Mouse (Mus musculus) CH12.LX (cell line): ENCODE measurements around the gene Psors1c2. TPM values are rescaled to one million over a fixed set of nuclear protein-coding genes. Genes with fewer than 3 reads are reported as not detected.
A peak's percentile ranks its signal among the peaks of the same experiment; 100 is the strongest.

Source experiments
- DNase-seq: peaks from one replicate; pipeline ENCODE4 v3.0.0-alpha.2; 2013; ENCODE audit errors: extremely low read depth
- H3K27ac ChIP-seq: 2 replicates; pipeline ENCODE4 v1.5.1; 2012; ENCODE audit warnings: low read depth, mild to moderate bottlenecking, control low read depth, moderate library complexity; ENCODE audit not compliant: insufficient read depth
- H3K27me3 ChIP-seq: replicated peaks from 2 replicates; pipeline ENCODE3; 2012; ENCODE audit warnings: inconsistent platforms
- H3K36me3 ChIP-seq, 2 experiments: replicated peaks in 1 of 2; 2 replicates each; pipeline versions ENCODE3 to v1.6.1; 2012; ENCODE audit warnings: inconsistent platforms in 1 of 2, low read length in 1 of 2, mild to moderate bottlenecking in 1 of 2, mixed read lengths in 1 of 2, moderate library complexity in 1 of 2; ENCODE audit not compliant: control insufficient read depth in 1 of 2, insufficient read depth in 1 of 2
- H3K4me1 ChIP-seq, 2 experiments: 2 replicates each; pipeline ENCODE4 v1.6.1; 2012; ENCODE audit warnings: inconsistent platforms in 1 of 2, moderate library complexity in 1 of 2; ENCODE audit not compliant: insufficient read depth in 2 of 2, control insufficient read depth in 1 of 2
- H3K4me2 ChIP-seq: 2 replicates; pipeline ENCODE4 v1.6.1; 2012; ENCODE audit warnings: low read depth, mild to moderate bottlenecking, control low read depth; ENCODE audit not compliant: poor library complexity, insufficient read depth, severe bottlenecking
- H3K4me3 ChIP-seq, 3 experiments: fragments of 150-350 bp in 1 of 3; sonication (generic) in 1 of 3; replicated peaks in 1 of 3; 2 replicates each; pipeline versions ENCODE3 to v1.5.1; 2011 to 2012; ENCODE audit warnings: low read depth in 2 of 3, low read length in 2 of 3, mild to moderate bottlenecking in 2 of 3, moderate library complexity in 2 of 3, control low read depth in 1 of 3, improper control_type of control experiment in 1 of 3, inconsistent platforms in 1 of 3, mixed read lengths in 1 of 3; ENCODE audit not compliant: poor library complexity in 1 of 3
- H3K79me2 ChIP-seq: replicated peaks from 2 replicates; pipeline ENCODE4 v1.6.1; 2012; ENCODE audit warnings: mild to moderate bottlenecking, moderate library complexity; ENCODE audit not compliant: control insufficient read depth, poor library complexity, insufficient read depth, severe bottlenecking; ENCODE audit errors: extremely low read depth
- H3K9ac ChIP-seq: 2 replicates; pipeline ENCODE4 v1.6.1; 2012; ENCODE audit warnings: low read depth, mild to moderate bottlenecking, control low read depth, moderate library complexity; ENCODE audit not compliant: insufficient read depth
- H3K9me3 ChIP-seq: replicated peaks from 2 replicates; pipeline ENCODE3; 2012; ENCODE audit warnings: low read length, inconsistent platforms, mixed read lengths
- CHD1 ChIP-seq: IDR thresholded peaks from 2 replicates; pipeline ENCODE4 v1.6.1; 2012; ENCODE audit warnings: low read depth, low read length, improper control_type of control experiment, inconsistent platforms
- CTCF ChIP-seq, 2 experiments: IDR thresholded peaks in 1 of 2; conservative IDR thresholded peaks in 1 of 2; 2 replicates each; pipeline ENCODE4 v1.5.1; 2011 to 2012; ENCODE audit warnings: low read depth in 2 of 2, low read length in 2 of 2, improper control_type of control experiment in 1 of 2, inconsistent platforms in 1 of 2, mild to moderate bottlenecking in 1 of 2, moderate library complexity in 1 of 2
- E2F4 ChIP-seq: IDR thresholded peaks from 2 replicates; pipeline ENCODE4 v1.6.1; 2011; ENCODE audit warnings: low read depth, low read length, improper control_type of control experiment; ENCODE audit not compliant: insufficient replicate concordance
- EP300 ChIP-seq: IDR thresholded peaks from 2 replicates; pipeline ENCODE4 v1.6.1; 2011; ENCODE audit warnings: low read length, improper control_type of control experiment
- ETS1 ChIP-seq: conservative IDR thresholded peaks from 2 replicates; pipeline ENCODE4 v1.6.1; 2012; ENCODE audit warnings: low read depth, mild to moderate bottlenecking, inconsistent platforms, low read length, improper control_type of control experiment, moderate library complexity
- GABPA ChIP-seq: IDR thresholded peaks from 2 replicates; pipeline ENCODE4 v1.6.1; 2012; ENCODE audit warnings: low read depth, low read length, improper control_type of control experiment, inconsistent platforms; ENCODE audit not compliant: insufficient replicate concordance
- HCFC1 ChIP-seq: IDR thresholded peaks from 2 replicates; pipeline ENCODE4 v1.6.1; 2012; ENCODE audit warnings: low read depth, mild to moderate bottlenecking, inconsistent platforms, low read length, improper control_type of control experiment
- JUN ChIP-seq: IDR thresholded peaks from 2 replicates; pipeline ENCODE4 v1.6.1; 2011; ENCODE audit warnings: low read depth, mild to moderate bottlenecking, low read length, improper control_type of control experiment, moderate library complexity; ENCODE audit not compliant: insufficient read depth
- JUND ChIP-seq: conservative IDR thresholded peaks from 2 replicates; pipeline ENCODE4 v1.6.1; 2011; ENCODE audit warnings: low read depth, low read length, improper control_type of control experiment
- MAFK ChIP-seq: IDR thresholded peaks from 2 replicates; pipeline ENCODE4 v1.6.1; 2011; ENCODE audit warnings: low read length, improper control_type of control experiment; ENCODE audit not compliant: insufficient replicate concordance
- MAX ChIP-seq: IDR thresholded peaks from 2 replicates; pipeline ENCODE4 v1.6.1; 2011; ENCODE audit warnings: low read length, improper control_type of control experiment
- MAZ ChIP-seq: IDR thresholded peaks from 2 replicates; pipeline ENCODE4 v1.6.1; 2012; ENCODE audit warnings: low read depth, mild to moderate bottlenecking, inconsistent platforms, low read length, improper control_type of control experiment, moderate library complexity
- MEF2A ChIP-seq: IDR thresholded peaks from 2 replicates; pipeline ENCODE4 v1.6.1; 2014; ENCODE audit warnings: low read depth, mild to moderate bottlenecking, inconsistent platforms, low read length, improper control_type of control experiment, borderline replicate concordance
- MYC ChIP-seq: IDR thresholded peaks from 2 replicates; pipeline ENCODE4 v1.6.1; 2011; ENCODE audit warnings: low read depth, mild to moderate bottlenecking, improper control_type of control experiment, low read length
- NRF1 ChIP-seq: IDR thresholded peaks from 2 replicates; pipeline ENCODE4 v1.6.1; 2014; ENCODE audit warnings: low read depth, mild to moderate bottlenecking, inconsistent platforms, low read length, improper control_type of control experiment, moderate library complexity
- POLR2A ChIP-seq: IDR thresholded peaks from 2 replicates; pipeline ENCODE4 v1.6.1; 2011; ENCODE audit warnings: low read depth, mild to moderate bottlenecking, improper control_type of control experiment, low read length
- RAD21 ChIP-seq: IDR thresholded peaks from 2 replicates; pipeline ENCODE4 v1.6.1; 2011; ENCODE audit warnings: low read depth, mild to moderate bottlenecking, low read length, improper control_type of control experiment, moderate library complexity
- SMC3 ChIP-seq: IDR thresholded peaks from 2 replicates; pipeline ENCODE4 v1.6.1; 2011; ENCODE audit warnings: low read depth, low read length, improper control_type of control experiment
- TCF12 ChIP-seq: IDR thresholded peaks from 2 replicates; pipeline ENCODE4 v1.6.1; 2014; ENCODE audit warnings: low read depth, mild to moderate bottlenecking, inconsistent platforms, low read length, improper control_type of control experiment
- UBTF ChIP-seq: IDR thresholded peaks from 2 replicates; pipeline ENCODE4 v1.6.1; 2012; ENCODE audit warnings: low read depth, mild to moderate bottlenecking, inconsistent platforms, low read length, improper control_type of control experiment, moderate library complexity
- USF1 ChIP-seq: IDR thresholded peaks from 2 replicates; pipeline ENCODE4 v1.6.1; 2014; ENCODE audit warnings: low read depth, mild to moderate bottlenecking, inconsistent platforms, low read length, improper control_type of control experiment
- ZKSCAN1 ChIP-seq: IDR thresholded peaks from 2 replicates; pipeline ENCODE4 v1.6.1; 2012; ENCODE audit warnings: low read depth, inconsistent platforms, low read length, improper control_type of control experiment, borderline replicate concordance
- ZNF384 ChIP-seq: IDR thresholded peaks from 2 replicates; pipeline ENCODE4 v1.6.1; 2012; ENCODE audit warnings: low read depth, low read length, improper control_type of control experiment, inconsistent platforms
- dilution Hi-C: fragments of 300-500 bp; cut with MboI; formaldehyde crosslinking; loops from 2 replicates; pipeline ENCODE4 v1.14.3; 2020; ENCODE audit warnings: low sequenced_read_pairs; ENCODE audit not compliant: extremely low pct_unique_long_range_greater_than_20kb, extremely low pct_ligation_motif_present
- in situ Hi-C: fragments of 300-500 bp; cut with MboI; formaldehyde crosslinking; loops from 3 replicates; pipeline ENCODE4 v1.14.3; 2019; ENCODE audit warnings: low sequenced_read_pairs, low pct_ligation_motif_present, low pct_unique_long_range_greater_than_20kb, mixed read lengths
- polyA plus RNA-seq: library from polyadenylated mRNA; unstranded; fragments of >175 nt; gene quantifications from 2 replicates; pipeline ENCODE4 v1.2.1, GENCODE M21; 2012; ENCODE audit warnings: low read depth; ENCODE audit not compliant: insufficient read length
- total RNA-seq, 2 experiments: library from RNA; depleted of rRNA; stranded (reverse); fragments of 300-350 nt in 1 of 2; fragments of >200 nt in 1 of 2; gene quantifications; 2 replicates each; pipeline ENCODE4 v1.2.3; 2012 to 2014

Psors1c2 gene
- total and polyA plus RNA-seq, 3 experiments, result 0.27 TPM; not detected in 2

- Histone ChIP-seq H3K4me2 (no peak overlapping the region), H3K27me3 (peaks cover 6% of the 10 kb centered on the region), H3K36me3 (no peaks in the 10 kb centered on the region), H3K9ac (no peak overlapping the region), H3K4me1 (peaks cover 8 to 25% of the 10 kb centered on the region in 2 experiments), H3K9me3 (no peaks in the 10 kb centered on the region), H3K79me2 (no peaks in the 10 kb centered on the region), H3K4me3 (no peak overlapping the region), H3K27ac (no peak overlapping the region)
- in situ Hi-C loops, result no loop called here
- no peak for DNase-seq
- dilution Hi-C loops, result no loop called here
- TF ChIP-seq ZNF384 (no peak), USF1 (no peak), SMC3 (no peak), MAZ (no peak), GABPA (no peak), HCFC1 (no peak), MAFK (no peak), E2F4 (no peak), MAX (no peak)
These were observed 11.0 kb downstream of the Psors1c2 start for GRCm38 (mm10) chr17:35544001-35544400.

GRCm38 (mm10) chr17:35544680-35545079 lies 11.7 kb downstream of the Psors1c2 start:
- Histone ChIP-seq H3K4me1 (peaks cover 8 to 25% of the 10 kb centered on the region in 2 experiments), H3K27me3 (peaks cover 3% of the 10 kb centered on the region), H3K9ac (no peak overlapping the region), H3K4me3 (no peak overlapping the region), H3K9me3 (no peaks in the 10 kb centered on the region), H3K4me2 (no peak overlapping the region), H3K27ac (no peak overlapping the region), H3K36me3 (no peaks in the 10 kb centered on the region), H3K79me2 (no peaks in the 10 kb centered on the region)
- dilution Hi-C loops (no loop called here), in situ Hi-C loops (no loop called here)
- peak; percentile 55 for DNase-seq
- TF ChIP-seq TCF12, result no peak
- peak; percentile 52 for TF ChIP-seq RAD21
- peak; percentile 54 for TF ChIP-seq SMC3
- peak; percentile 66 to 96 for TF ChIP-seq CTCF (conservative IDR thresholded peaks at IDR 0.05 in 1 of 2, IDR thresholded peaks at IDR 0.05 in 1 of 2; ENCODE audit: low read depth in 2 of 2, low read length in 2 of 2)

GRCm38 (mm10) chr17:35547465-35547864 lies 14.5 kb downstream of the Psors1c2 start:
- Histone ChIP-seq H3K4me1 (peaks cover 21 to 44% of the 10 kb centered on the region in 2 experiments), H3K9ac (no peak overlapping the region), H3K4me2 (no peak overlapping the region), H3K27me3 (peaks cover 2% of the 10 kb centered on the region), H3K36me3 (no peaks in the 10 kb centered on the region), H3K4me3 (no peak overlapping the region), H3K79me2 (no peaks in the 10 kb centered on the region), H3K9me3 (peaks cover 3% of the 10 kb centered on the region), H3K27ac (no peak overlapping the region)
- in situ Hi-C loops (no loop called here), dilution Hi-C loops (no loop called here)
- no peak for DNase-seq
- TF ChIP-seq JUN (no peak), RAD21 (no peak), MAX (no peak), POLR2A (no peak), CTCF (conservative IDR thresholded peaks at IDR 0.05 in 1 of 2, IDR thresholded peaks at IDR 0.05 in 1 of 2; ENCODE audit: low read depth in 2 of 2, low read length in 2 of 2) (no peak), HCFC1 (no peak), CHD1 (no peak), UBTF (no peak), JUND (no peak), MEF2A (no peak), ETS1 (no peak), E2F4 (no peak), EP300 (no peak), MYC (no peak), NRF1 (no peak), ZKSCAN1 (no peak), GABPA (no peak)
